Mouse (Mus musculus): Measurements from ENCODE around the gene Ephb3.
A peak's percentile ranks its signal among the peaks of the same experiment; 100 is the strongest.

The Ephb3 gene

DNA sequence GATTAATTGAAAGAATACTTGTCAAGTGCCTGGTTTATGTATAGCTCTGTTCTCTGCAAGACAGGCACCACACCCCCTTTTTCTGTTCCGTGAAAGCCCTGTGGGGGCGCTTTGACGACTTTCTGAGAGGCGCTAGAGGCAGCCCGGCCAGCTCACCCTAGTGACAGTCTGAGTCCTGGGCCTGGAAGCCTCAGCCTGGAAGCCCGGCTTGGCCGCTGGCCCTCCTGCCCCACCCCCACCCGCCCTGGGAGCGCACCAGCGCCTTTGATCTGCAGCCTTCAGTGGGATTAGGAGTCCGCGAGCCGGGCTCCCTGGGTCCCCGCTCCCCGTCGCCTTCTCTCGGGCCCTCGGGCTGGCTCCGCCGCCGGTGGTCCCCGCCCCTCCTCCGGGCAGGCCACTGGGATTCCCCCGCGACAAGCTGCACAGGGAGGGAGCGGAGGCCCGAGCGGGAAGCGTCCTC lies 41.4 kb downstream of the Ephb3 start:
- peak; percentile 85 for DNase-seq (ENCODE audit: low read depth, low spot score)

DNA sequence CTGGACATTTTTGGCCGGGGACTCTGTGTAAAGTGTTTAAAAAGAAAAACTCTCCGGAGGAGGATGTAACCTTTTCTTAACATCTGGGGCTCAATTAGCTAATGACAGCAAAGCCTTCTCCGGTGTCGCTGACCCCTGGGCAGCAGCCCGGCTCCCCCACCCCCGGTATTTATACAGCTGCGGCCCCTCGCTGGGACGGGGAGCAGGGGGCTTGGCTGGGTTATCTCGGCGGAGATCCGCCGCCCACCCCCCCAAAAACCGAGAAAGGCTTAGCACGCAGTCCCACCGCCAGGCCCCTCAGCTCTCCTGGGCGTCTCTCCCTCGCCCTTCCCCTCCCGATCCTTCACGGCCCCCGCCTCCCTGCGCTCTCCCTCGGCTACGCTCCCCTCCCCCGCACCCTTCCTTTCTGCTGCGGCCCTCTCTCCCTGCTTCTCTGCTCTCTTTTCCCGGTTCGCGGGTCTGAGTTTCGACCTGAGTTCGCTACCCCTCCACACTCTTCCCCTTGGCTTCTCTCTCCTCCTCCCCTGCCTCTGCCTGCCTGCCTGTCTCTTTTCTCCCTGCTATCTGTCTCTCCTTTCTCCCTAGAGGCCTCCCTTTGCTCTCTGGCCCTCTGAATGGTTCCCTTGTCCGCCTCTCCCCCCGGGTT lies 42.0 kb downstream of the Ephb3 start:
- DNase-seq (ENCODE audit: low read depth, low spot score) = peak; percentile 56

- DNase-seq (ENCODE audit: low read depth, low spot score) = peak; percentile 59
Measured at GRCm38 (mm10) chr16:21247037-21247432, 42.5 kb downstream of the Ephb3 start.

GRCm38 (mm10) chr16:21247871-21248712 lies 43.5 kb downstream of the Ephb3 start:
- no peak for DNase-seq (ENCODE audit: low read depth, low spot score)

DNA sequence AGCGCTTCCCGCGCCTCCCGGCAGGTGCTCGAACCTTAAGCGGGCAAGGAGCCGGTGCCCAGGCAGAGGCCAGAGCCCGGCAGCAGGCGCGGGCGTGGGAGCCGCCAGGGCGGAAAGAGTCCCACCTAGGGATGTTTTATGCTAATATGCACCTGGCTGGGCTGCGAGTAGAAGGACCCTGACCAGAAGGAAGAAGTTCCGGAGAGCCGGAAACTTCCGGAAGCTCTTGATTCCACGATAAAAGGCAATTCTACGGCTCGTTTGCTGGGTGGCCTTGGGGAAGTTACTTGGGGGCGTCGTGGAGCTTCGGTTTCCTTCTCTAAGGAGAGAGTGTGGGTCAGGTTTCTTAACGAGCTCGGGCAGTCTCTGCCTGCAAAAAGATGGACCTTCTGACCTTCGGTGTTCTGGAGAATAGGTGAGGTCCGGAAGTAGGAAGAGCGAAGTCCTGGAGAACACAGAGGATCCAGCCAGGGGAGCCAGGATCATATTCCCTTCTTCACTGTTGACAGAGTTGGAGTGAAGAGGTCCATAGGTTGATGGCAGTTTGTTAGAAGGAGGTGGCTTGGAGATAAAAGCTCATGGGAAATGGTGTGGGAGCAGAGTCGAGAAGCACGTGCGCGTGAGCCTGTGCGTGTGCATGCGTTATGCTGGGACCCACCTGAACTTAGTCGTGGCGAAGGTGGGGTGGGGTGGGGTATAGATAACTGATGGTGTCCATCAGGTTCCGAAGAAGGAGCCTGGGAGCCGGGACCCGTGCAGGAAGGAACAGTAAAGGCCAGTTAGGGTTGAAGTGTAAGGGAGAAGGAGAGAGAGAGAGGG lies 44.4 kb downstream of the Ephb3 start:
- DNase-seq (ENCODE audit: low read depth, low spot score) = no peak

DNA sequence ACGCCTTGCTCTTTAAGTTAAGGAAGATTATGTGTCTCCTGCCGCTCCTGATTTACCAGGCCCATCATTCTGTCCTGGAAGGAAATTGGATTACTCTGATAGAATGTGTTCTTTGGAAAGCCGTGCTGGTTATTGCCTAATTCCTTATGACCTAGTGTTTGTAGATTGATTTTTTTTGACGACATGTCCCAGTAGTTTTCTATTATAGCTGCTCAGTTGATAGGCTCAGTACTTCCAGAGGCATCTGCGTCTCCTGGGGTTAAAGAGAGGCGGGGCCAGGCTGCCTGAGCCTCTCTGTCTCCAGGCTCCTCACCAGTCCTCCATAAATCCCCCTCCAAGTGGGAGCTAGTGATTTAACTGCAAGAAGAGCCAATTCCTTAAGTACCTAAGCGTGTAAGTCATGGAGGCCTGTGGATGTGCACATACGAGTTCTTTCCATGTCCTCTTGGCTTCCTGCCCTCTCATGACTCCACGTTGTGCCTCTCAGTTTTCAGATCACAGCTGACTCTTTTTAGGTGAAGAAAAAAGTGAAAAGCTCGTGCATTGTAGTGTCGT lies 47.9 kb downstream of the Ephb3 start:
- no peak for DNase-seq (ENCODE audit: low read depth, low spot score)

GRCm38 (mm10) chr16:21255574-21256304 lies 51.2 kb downstream of the Ephb3 start:
- no peak for DNase-seq (ENCODE audit: low read depth, low spot score)

DNA sequence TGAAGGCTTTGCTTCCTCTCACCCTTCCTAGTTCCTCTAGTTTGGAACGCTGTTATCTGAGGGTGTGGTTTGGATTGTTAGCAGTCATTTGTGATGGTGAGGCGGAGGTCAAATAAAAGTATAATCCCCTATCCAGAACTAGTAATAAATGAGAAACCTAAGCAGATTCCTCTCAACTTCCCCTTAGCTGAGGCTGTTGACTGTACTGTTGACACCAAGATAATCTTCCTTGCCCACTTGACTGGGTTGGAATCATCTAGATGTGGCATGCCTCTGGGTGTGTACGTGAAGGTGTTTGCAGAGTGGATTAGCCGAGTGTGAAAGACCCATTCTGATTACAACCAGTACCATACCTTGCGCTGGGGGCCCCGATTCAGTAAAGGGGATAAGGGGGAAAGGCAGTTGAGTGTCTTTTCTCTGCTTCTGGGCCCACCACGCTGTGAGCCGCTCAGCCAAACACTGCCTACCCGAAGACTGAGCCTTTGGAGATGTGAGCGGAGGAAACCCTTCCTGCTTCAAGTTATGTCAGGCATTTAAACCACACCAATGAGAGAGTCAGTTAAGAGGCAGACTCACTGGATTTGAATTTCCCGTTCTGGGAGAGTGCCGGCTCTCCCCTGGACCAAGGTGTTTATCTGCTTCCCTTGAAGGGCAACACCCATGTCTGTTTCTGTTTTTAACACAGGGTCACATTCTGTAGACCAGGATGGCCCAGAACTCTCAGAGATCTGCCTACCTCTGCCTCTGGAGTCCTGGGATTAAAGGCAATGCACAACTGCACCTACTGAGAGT lies 52.2 kb downstream of the Ephb3 start:
- DNase-seq (ENCODE audit: low read depth, low spot score) = no peak

- DNase-seq (ENCODE audit: low read depth, low spot score) = no peak
Measured at GRCm38 (mm10) chr16:21265417-21265816, 60.9 kb downstream of the Ephb3 start.

DNA sequence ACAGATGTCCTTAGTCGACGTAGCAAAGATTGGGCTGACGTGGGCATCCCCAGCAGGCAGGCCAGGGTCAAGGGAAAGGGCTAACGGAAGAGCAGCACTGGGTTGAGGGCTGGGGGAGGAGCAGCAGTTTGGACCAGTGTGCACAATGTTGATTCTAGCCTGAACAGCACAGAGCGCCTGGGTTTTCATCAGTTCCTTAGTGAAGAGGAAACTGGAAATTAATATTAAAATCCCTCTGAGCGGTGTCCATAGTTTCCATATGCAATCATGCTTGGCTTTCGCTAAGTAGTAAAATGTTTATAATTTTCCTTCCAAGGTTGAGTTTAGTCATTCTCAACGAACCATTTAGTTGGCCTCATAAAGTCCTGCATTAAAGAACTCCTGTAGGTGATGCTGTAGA lies 65.2 kb downstream of the Ephb3 start:
- no peak for DNase-seq (ENCODE audit: low read depth, low spot score)

DNA sequence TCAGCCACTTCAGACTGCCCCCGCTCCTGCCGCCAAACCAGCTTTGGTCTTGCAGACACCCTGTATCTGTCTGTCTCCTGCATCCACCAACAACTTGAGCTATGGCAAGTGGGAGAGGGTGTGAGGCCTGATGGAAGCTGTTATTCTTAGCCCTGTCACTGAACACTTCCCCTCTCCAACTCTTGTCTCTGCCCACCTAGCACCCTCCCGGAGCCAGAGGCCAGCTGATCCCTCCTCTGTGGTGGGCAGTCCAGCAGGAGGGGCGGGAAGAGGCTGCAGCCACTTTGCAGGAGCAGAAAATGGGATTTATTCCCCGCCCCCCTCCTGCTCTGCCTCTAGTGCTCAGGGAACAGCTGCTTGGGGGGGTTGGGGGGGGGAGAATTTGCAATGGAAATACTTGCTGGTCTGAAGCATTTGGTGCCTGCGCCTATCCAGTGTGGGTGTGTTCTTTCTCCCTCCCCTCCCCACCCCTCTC lies 67.3 kb downstream of the Ephb3 start:
- DNase-seq (ENCODE audit: low read depth, low spot score) = no peak

DNA sequence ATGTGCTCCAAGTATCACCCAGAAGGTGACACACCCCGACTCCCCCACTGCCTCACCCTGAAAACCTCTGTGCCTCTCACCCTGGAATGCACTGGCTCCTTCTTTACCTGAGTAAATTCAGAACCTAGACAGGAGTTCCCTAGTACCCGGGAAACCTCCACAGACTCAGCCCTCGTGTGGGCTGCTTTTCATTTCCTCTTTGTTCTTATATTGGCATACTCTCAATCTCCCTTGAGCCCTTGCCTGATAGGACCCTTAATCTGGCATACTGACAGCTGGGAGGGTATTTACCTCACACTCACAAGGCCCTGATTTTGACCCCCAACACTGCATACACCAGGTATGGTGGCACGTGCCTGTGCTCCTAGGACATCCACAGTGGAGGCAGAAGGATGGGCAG lies 68.2 kb downstream of the Ephb3 start:
- no peak for DNase-seq (ENCODE audit: low read depth, low spot score)

All from forelimb bud, embryonic 11.5 days (tissue).